Mouse (Mus musculus) embryonic stem cell, embryonic (primary cell): Measurements from ENCODE around the gene Rp9.

ENCODE experiments used
- CTCF ChIA-PET, 4 experiments: fragments of 300-600 bp in 2 of 4; fragments of 350-600 bp in 2 of 4; sonication (Branson Sonifier 250); formaldehyde crosslinking; loops; one replicate each; lab custom pipeline; 2022; ENCODE audit warnings: inconsistent platforms in 2 of 4; lab: Charles Lee
- POLR2A ChIA-PET, 4 experiments: fragments of 300-600 bp in 2 of 4; fragments of 350-600 bp in 2 of 4; sonication (Branson Sonifier 250); formaldehyde crosslinking; loops; one replicate each; lab custom pipeline; 2022; ENCODE audit warnings: antibody characterized with exemption in 4 of 4, inconsistent platforms in 1 of 4; lab: Charles Lee

Gene Rp9

DNA sequence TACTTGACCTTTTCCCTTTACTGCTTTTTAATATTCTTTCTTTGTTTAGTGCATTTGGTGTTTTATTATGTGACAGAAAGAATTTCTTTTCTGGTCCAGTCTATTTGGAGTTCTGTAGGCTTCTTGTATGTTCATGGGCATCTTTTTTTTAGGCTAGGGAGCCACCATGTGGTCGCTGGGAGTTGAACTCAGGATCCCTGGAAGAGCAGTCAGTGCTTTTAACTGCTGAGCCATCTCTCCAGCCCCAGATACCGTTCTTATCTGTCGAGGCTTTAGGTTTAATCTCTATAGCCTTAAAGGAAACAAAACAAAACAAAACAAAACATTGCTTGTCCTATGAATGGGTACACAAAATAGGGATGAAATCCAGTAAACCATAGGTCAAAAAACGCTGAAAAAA is 61.2 kb downstream of the Rp9 start:
- POLR2A ChIA-PET: interaction anchor here in 3 of 4 experiments (0.7 to 6.1 kb wide), 7 partner anchors 9 to 81 kb away, joined by 3 to 54 read pairs (median 5); partner anchors contain the start of gene Anln (in 3 of the 3)
- CTCF ChIA-PET: interaction anchor here (0.6 to 4.3 kb wide), 20 partner anchors 11 to 396 kb away, joined by 3 to 19 read pairs (median 4); partner anchors contain the start of genes Pigyl (in 1 of the 4) and Zfp599 (in 1 of the 4)

DNA sequence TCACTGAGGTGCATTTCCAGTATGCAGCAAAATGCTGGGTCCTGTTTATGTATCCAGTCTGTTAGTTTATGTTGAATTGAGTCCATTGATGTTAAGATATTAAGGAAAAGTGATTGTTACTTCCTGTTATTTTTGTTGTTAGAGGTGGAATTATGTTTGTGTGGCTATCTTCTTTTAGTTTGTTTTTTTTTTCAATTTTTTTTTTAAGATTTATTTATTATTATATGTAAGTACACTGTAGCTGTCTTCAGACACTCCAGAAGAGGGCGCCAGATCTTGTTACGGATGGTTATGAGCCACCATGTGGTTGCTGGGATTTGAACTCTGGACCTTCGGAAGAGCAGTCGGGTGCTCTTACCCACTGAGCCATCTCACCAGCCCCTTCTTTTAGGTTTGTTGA is 61.9 kb downstream of the Rp9 start:
- POLR2A ChIA-PET: interaction anchor here in 2 of 4 experiments (0.7 to 6.1 kb wide), 4 partner anchors 18 to 148 kb away, joined by 3 to 54 read pairs (median 7); partner anchors contain the start of genes Anln (in 2 of the 2) and Zfp599 (in 1 of the 2)
- CTCF ChIA-PET: interaction anchor here in 3 of 4 experiments (0.6 to 4.3 kb wide), 11 partner anchors 10 to 341 kb away, joined by 3 to 19 read pairs (median 4); partner anchors contain the start of gene Pigyl (in 1 of the 3)

DNA sequence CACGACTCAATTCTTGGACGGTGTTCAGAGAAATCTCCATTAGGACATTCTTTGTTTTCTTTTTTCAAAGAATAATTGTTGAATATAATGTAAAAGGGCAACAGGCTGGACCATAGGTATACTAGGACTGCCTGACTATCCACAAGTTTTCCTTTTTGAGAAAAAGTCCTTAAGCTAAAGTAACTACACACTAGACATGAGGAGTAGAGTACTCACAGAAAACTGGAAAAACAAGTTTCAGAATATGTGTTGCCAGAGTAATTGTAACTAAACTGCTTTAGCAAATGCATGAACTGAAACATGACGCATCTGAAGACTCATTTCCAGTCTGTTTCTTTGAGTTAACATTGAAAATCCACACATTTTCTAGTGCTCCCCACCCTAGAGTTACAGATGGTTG is 64.1 kb downstream of the Rp9 start:
- ChIA-PET CTCF (no interaction called here), POLR2A (interaction anchor here in 2 of 4 experiments (1.2 to 2.9 kb wide), 2 partner anchors 16 to 17 kb away, joined by 3 to 10 read pairs; partner anchors contain the start of gene Anln (in 1 of the 2))

DNA sequence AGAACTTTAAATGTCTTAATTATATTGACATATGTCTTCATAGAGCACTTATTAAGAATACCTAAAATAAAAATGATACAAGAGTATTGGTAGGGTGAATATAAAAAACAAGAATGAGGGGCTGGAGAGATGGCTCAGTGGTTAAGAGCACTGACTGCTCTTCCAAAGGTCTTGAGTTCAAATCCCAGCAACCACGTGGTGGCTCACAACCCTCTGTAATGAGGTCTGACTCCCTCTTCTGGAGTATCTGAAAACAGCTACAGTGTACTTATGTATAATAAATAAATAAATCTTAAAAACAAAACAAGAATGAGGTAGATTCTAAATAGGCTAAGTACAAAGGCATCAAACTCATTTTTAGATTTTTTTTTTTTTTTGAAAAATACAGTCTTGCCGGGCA is 66.0 kb downstream of the Rp9 start:
- ChIA-PET CTCF (interaction anchor here in 1 of 4 experiments (0.6 kb wide), 1 partner anchor 13 kb away, joined by 9 read pairs; no protein-coding TSS in a partner anchor), POLR2A (interaction anchor here in 2 of 4 experiments (2.9 to 3.3 kb wide), 2 partner anchors 14 to 15 kb away, joined by 10 to 21 read pairs; partner anchors contain the start of gene Anln (in 2 of the 2))

DNA sequence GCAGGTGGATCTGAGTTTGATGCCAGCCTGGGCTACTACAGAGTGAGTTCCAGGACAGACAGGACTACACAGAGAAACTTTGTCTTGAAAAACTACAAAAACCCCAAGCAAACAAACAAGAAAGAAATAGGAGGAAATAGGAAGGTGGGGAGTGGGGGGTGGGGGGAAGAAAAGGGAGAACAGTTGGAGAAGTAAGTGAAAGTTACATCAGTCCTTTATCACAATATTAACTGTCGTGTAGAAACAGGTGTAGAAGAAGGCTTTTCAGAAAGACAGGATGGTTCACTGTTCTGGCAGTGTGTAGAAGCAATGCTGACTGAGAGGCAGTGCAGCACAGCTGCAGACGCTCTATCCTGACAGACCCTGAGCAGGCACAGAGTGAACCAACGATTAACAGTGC is 66.6 kb downstream of the Rp9 start:
- CTCF ChIA-PET: no interaction called here

DNA sequence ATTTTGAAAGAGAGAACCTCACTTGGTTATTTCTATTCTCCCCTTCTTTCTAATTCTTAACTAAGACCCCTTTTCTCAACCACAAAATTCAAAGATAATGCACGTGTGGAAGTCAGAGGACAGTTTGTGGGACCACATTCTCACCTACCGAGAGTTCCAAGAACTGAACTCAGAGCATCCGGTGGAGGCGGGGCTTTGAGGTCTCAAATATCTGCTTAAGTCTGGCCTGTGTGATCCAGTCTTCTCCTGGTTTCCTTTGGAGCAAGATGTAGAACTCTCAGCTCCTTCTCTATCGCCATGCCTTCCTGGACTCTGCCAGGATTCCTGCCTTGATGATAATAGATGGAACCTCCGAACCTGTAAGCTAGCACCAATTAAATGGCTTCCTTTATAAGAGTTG is 67.5 kb downstream of the Rp9 start:
- POLR2A ChIA-PET: interaction anchor here in 2 of 4 experiments (0.7 to 3.3 kb wide), 4 partner anchors 9 to 419 kb away, joined by 3 to 21 read pairs (median 4); partner anchors contain the start of genes Anln (in 2 of the 2) and 9530077C05Rik (in 1 of the 2)
- CTCF ChIA-PET: interaction anchor here in 1 of 4 experiments (1.9 kb wide), 1 partner anchor 9 kb away, joined by 10 read pairs; the partner anchor contains the start of gene 9530077C05Rik

More for the DNA sequence above, 66.6 kb downstream of the Rp9 start:
- POLR2A ChIA-PET: interaction anchor here in 2 of 4 experiments (0.7 to 3.3 kb wide), 3 partner anchors 13 to 420 kb away, joined by 3 to 21 read pairs (median 10); partner anchors contain the start of gene Anln (in 2 of the 2)

DNA sequence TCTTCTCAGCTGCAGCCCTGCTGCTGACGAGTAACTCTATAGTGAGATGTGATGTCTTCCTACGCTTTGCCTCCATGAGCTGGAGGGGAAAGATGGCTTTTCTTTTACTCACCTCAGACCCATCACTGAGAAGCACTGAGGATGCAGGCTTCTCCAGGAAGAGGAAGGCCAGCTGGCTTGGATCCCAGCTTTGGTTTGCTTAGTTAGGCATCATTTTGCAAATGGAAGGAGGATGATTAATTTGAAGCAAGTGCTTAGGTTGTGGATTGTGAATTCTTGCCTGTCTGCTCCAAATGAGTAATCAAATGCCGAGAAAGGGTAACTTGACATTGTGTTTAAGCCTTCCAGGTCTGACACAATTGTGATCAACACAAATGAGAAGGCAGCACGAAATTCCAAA is 70.5 kb downstream of the Rp9 start:
- CTCF ChIA-PET: interaction anchor here in 3 of 4 experiments (0.5 to 3.0 kb wide), 4 partner anchors 10 to 14 kb away, joined by 3 to 17 read pairs (median 3); partner anchors contain the start of genes 9530077C05Rik (in 1 of the 3) and Anln (in 1 of the 3)
- POLR2A ChIA-PET: interaction anchor here in 3 of 4 experiments (0.6 to 3.7 kb wide), 13 partner anchors 10 to 211 kb away, joined by 3 to 44 read pairs (median 5); partner anchors contain the start of genes Anln (in 3 of the 3), 9530077C05Rik (in 2 of the 3) and Zfp872 (in 1 of the 3)

DNA sequence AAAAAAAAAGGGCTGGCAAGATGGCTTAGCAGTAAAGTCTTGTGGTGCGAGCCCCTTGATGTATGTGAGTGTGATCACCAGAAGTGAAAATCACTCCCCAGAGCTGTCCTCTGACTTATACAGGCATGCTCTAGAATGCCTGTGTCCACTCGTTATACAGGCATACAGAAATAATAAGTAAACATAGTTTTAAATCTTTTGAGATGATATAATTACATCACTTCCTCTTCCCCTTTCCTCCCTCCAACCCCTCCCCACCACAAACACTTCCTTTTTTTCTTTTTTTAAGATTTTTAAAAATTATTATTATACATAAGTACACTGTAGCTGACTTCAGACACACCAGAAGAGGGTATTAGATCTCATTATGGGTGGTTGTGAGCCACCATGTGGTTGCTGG is 74.8 kb downstream of the Rp9 start:
- ChIA-PET CTCF (interaction anchor here in 1 of 4 experiments (0.5 kb wide), 1 partner anchor 15 kb away, joined by 3 read pairs; no protein-coding TSS in a partner anchor), POLR2A (interaction anchor here in 2 of 4 experiments (0.7 to 2.5 kb wide), 2 partner anchors 15 to 165 kb away, joined by 5 to 8 read pairs; no protein-coding TSS in a partner anchor)

DNA sequence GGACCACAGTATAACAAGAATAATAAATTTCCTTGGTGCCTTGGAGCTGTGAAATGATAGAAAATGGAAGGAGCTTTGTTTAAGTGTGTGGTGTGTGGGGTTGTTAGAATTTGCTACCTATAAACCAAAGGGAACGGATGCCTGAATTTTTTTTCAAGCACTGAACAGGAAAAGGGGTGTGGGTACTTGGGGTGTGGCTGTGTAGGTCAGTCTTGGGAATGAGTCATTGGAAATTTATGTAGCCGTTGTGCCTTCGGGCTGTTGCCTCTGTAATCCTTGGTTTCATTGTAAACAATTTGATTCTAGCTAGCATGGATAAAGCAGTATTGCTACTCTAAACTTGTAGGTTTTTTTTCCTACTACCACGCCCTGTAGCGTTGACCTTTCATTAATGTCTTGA is 79.2 kb downstream of the Rp9 start:
- ChIA-PET CTCF (interaction anchor here (0.6 to 2.6 kb wide), 8 partner anchors 13 to 655 kb away, joined by 3 to 18 read pairs (median 6); partner anchors contain the start of genes 9530077C05Rik (in 2 of the 4) and Pigyl (in 1 of the 4)), POLR2A (interaction anchor here in 3 of 4 experiments (0.6 to 5.4 kb wide), 39 partner anchors 8 to 1012 kb away, joined by 3 to 54 read pairs (median 6); partner anchors contain the start of genes 9530077C05Rik (in 3 of the 3), Ccdc159 (in 1 of the 3), Pigyl (in 1 of the 3) and Tmem205 (in 1 of the 3))

DNA sequence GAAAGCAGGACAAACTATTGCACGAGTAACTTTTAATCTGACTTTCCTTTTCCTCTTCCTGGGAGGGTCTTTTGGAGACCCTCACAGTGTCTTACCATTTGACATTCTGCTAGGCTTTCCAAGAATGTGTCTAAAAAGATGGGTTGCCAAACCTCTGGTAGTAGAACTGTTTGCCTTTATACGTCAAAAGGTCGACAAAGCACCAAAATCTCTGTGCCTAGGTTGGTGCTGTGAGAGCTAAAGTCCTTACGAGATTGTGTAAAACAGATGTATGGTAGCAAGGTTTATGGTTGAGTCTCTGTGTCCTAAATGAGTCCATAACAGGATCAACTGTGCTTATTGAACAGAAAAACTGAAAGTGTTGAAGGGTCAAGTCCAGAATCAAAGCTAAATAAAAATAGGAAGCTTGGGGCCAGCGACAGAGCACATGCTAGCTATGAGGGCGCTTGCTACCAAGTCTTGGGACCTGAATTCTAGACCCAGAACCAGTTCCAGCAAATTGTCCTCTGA is 79.8 kb downstream of the Rp9 start:
- POLR2A ChIA-PET: interaction anchor here in 3 of 4 experiments (0.5 to 5.4 kb wide), 74 partner anchors 7 to 1013 kb away, joined by 3 to 54 read pairs (median 5); partner anchors contain the start of genes 9530077C05Rik (in 3 of the 3), Zfp599 (in 3 of the 3), Zfp809 (in 3 of the 3) and Pigyl (in 2 of the 3)
- CTCF ChIA-PET: interaction anchor here (0.5 to 2.6 kb wide), 11 partner anchors 8 to 245 kb away, joined by 3 to 18 read pairs (median 6); partner anchors contain the start of genes 9530077C05Rik (in 2 of the 4) and Pigyl (in 1 of the 4)

DNA sequence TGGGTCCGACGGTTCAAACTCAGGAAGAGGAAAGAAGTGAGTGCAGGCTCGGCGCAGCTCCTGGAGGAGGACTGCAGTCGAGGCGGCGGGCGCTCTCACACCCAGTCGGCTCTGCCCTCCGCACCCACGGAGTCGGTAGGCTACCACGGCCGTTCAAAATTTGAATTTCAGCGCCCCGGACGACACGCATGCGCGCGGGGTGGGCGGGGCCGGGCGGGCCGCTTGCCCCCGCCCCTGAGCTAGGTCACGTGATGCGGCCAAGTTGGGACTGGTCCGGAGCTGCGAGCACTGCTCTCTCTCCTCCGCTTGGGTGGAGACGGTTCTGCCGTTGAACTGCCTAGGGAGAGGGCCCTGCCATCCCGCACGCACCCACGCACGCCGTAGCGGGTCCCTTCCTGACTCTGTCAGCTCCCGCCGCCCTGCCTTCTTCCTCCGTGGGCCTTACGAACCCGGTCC is 80.5 kb downstream of the Rp9 start, which contains the start of gene Anln:
Gene Anln (minus strand): TSS at position 168 of the 456 bp plus-strand sequence.
- CTCF ChIA-PET: interaction anchor here (0.5 to 2.6 kb wide), 12 partner anchors 9 to 245 kb away, joined by 3 to 11 read pairs (median 4); partner anchors contain the start of genes 9530077C05Rik (in 3 of the 4) and Pigyl (in 1 of the 4)
- POLR2A ChIA-PET: interaction anchor here (0.5 to 5.4 kb wide), 73 partner anchors 8 to 830 kb away, joined by 3 to 54 read pairs (median 5); partner anchors contain the start of genes 9530077C05Rik (in 3 of the 4), Zfp599 (in 3 of the 4), Zfp809 (in 3 of the 4) and Pigyl (in 2 of the 4)

DNA sequence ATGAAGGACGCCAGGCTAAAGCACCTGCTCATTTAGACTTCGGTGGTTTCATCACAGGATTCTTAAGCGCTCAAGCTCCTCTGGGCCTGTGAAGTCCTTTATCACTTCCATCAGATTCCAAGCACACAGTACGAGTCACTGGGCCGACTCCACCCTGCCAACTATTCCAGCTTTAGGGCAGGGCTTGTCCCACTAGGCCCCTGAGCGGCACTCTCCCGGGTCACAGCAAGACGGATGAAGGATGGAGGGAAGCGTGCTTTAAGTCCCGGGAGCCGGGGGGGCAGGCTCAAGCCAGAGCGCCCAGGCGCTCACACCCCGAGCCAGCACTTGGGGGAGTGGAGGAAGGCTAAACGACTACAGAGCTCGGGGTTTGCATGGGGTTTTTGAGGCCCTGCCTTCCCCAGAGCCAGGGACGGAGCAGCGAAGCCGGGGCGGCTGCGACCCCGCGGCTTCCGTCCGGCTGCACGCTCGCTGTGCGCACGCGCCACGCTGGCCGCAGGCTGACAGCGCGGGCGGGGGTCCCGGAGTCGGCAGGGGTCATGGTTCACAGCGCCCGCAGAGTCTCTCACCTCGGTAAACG is 81.1 kb downstream of the Rp9 start:
- CTCF ChIA-PET: interaction anchor here (0.6 to 2.6 kb wide), 10 partner anchors 10 to 233 kb away, joined by 3 to 11 read pairs (median 4); partner anchors contain the start of genes 9530077C05Rik (in 3 of the 4) and Pigyl (in 1 of the 4)
- POLR2A ChIA-PET: interaction anchor here (0.6 to 5.4 kb wide), 65 partner anchors 9 to 776 kb away, joined by 3 to 54 read pairs (median 5); partner anchors contain the start of genes 9530077C05Rik (in 3 of the 4), Zfp599 (in 3 of the 4), Zfp809 (in 3 of the 4) and Bbs9 (in 1 of the 4)

DNA sequence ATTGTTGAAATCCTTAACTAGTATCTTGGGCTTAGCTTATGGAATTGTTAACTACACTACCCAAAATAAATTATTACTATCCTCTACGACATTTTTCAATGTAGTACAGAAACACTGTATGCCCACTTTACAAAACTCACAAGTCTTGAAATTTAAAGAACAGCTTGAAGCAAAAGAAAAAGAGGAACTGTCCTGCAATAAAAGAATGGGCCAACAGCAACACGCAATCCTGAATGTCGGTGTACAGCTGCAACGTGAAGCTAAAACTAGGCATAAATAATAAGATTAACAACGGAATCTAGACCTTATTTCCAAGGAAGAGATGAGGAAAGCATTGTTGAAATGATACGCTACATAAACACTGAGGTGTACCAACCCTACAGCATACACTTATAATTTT is 81.6 kb downstream of the Rp9 start:
- ChIA-PET CTCF (interaction anchor here in 3 of 4 experiments (1.2 to 2.6 kb wide), 4 partner anchors 23 to 232 kb away, joined by 4 to 11 read pairs (median 6); partner anchors contain the start of genes 9530077C05Rik (in 3 of the 3) and Pigyl (in 1 of the 3)), POLR2A (interaction anchor here (0.7 to 5.4 kb wide), 40 partner anchors 8 to 776 kb away, joined by 3 to 54 read pairs (median 10); partner anchors contain the start of genes 9530077C05Rik (in 2 of the 4), Zfp599 (in 2 of the 4), Ccdc159 (in 1 of the 4) and Pigyl (in 1 of the 4))

DNA sequence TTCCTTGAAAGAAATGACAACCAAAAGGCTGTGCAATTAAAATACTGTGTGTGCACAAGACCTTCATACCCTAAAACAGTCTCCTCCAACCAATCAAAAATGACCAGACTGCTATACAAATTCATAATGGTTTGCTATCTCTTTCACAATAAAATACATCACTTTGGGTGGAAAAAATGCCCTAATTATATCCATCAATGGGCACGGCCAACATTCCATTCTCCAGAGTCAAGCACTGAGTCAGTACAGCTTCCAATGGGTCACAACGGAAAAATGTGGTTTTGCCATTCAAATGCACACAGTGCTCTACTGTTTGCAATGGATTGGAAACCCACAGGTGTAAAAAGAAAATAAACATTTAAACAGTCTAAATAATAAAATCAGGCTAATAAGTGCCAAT is 83.7 kb downstream of the Rp9 start:
- POLR2A ChIA-PET: interaction anchor here in 2 of 4 experiments (0.6 to 1.3 kb wide), 4 partner anchors 9 to 170 kb away, joined by 3 to 4 read pairs (median 3); partner anchors contain the start of gene Zfp810 (in 1 of the 2)
- CTCF ChIA-PET: interaction anchor here in 2 of 4 experiments (1.4 kb wide), 2 partner anchors 23 to 25 kb away, joined by 4 to 7 read pairs; partner anchors contain the start of gene 9530077C05Rik (in 1 of the 2)

DNA sequence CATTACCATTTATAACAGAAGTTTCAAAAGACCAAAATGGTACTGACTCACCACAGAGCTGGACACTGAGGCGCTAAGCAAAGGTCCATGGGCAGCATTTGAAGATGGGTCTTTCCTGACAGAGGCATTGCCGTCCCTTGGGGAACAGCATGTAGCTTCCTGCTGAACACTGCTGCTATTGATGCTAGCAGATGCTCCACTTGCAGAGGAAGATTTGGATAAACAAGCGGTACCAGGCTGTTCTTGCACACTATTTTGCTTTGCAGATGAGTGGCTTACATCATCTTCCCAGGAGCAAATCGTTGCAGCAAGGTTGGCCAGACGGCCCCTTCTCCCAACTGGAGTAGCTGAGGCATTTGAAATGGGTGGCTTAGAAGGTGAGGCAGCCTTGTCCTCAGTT is 93.5 kb downstream of the Rp9 start:
- ChIA-PET POLR2A (interaction anchor here in 3 of 4 experiments (0.6 to 6.8 kb wide), 12 partner anchors 8 to 220 kb away, joined by 3 to 42 read pairs (median 4); partner anchors contain the start of genes Anln (in 2 of the 3) and 9530077C05Rik (in 1 of the 3)), CTCF (interaction anchor here in 1 of 4 experiments (0.5 kb wide), 1 partner anchor 210 kb away, joined by 6 read pairs; no protein-coding TSS in a partner anchor)

DNA sequence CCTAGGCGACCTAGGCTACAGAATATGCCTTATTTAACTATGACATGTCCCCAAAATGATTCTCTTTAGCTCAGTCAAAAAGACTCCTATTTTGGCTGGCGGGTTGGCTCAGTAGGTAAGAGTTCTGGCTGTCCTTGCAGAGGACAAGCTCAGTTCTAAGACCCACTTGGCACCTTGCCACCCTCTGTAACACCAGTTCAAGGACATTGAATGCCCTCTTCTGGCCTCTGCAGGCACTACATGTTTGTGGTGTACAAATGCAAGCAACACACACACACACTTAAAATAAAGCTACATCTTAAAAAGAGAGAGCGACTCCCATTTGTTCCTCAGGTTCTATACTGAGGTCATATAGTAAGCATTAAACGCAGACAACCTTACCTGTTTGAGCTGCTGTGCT is 96.8 kb downstream of the Rp9 start:
- ChIA-PET POLR2A (interaction anchor here in 3 of 4 experiments (0.6 to 6.8 kb wide), 21 partner anchors 9 to 548 kb away, joined by 3 to 42 read pairs (median 3); partner anchors contain the start of genes 9530077C05Rik (in 2 of the 3), Anln (in 2 of the 3) and Zfp599 (in 1 of the 3)), CTCF (interaction anchor here (0.6 to 2.0 kb wide), 17 partner anchors 10 to 229 kb away, joined by 3 to 7 read pairs (median 3); partner anchors contain the start of genes Anln (in 2 of the 4), 9530077C05Rik (in 1 of the 4) and Zfp599 (in 1 of the 4))
